Mouse (Mus musculus) embryo, embryonic 11 days (tissue): ENCODE measurements at regions not wholly inside any gene's neighbourhood (a gene's known extent, or its start where the extent isn't known, plus 50 kb on each side); places are given as distances from the start of the nearest gene placed in this dataset.
"Not testable (repeated sequence)": the region's sequence is repeated elsewhere in the genome, so short reads cannot be mapped to it uniquely, and the experiment has no call there.

ENCODE experiments used
- DNase-seq: peaks from one replicate; pipeline ENCODE4 v3.0.0-alpha.2; 2015

DNA sequence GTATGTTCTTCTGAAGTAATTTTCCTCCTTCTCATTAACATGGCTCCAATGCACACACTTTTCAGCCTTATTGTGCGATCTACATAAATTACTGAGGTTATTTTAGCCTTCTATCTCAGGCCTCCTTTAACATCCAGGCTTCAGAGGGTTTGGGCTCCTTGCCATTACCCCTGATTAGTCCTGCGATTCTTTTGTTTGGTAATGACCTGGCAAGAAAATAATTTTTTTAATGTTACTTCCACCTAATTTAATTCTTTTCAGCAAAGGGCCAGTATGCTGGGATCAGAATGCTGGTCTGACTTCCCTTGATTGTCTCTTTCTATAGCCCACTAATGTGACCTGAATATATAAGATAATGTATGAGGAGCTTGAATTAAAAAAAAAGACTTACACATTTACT is 739.4 kb downstream of the Tbl1xr1 start:
- DNase-seq: peak; percentile 1

DNA sequence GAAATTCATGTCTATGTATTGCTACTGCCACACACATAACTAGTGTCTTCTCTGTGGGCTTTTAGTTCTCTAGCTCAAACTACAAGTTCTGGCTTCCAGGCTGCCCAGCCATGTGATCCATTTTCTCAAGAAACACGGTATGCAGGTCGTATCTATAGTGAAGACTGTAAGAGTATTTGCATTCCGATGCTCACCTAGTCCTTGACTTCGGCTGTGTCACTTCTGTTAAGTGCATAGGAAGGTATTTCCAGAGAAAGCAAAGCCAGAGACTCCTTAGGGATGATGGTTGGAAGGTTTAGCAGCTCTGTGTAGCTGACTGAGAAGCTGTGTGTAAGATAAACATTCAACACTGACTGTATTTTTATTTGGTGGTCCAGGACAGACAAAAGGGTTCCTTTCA is 750.0 kb downstream of the Tbl1xr1 start:
- no peak for DNase-seq

DNA sequence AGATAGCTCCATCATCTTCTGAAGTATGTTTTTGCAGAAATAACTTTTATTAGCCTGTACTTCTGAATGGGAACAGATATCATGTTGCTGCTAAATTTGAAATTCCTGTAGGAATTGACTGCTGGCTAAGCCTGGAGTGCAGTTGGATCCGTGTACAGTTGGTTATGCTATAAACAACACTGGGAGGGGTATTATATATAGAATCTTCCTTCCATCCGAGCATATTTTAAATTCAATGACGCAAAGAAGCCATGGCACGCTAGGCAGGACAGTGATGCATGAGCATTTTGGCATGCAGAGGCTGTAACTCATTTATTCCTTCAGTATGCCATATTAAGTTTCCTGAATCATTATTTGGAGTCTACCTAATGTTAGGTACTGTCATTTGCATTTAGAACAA is 762.5 kb downstream of the Tbl1xr1 start:
- no peak for DNase-seq

DNA sequence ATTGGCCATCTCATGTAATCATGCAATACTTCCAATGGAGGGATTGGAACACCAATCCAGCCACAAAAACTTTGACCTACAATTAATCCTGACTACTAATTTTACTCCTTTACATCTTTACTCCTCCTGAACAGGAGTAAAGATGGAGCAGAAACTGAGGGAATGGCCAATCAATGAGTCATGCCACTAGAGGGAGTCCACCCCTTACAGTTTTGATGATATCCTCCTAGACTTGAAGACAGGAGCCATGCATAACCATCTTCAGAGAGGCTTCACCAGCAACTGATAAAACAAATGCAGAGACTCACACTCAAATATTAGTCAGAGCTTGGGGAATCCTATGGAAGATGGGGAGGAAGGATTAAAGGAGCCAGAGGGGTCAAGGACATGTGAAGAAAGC is 774.0 kb downstream of the Tbl1xr1 start:
- DNase-seq: no peak

DNA sequence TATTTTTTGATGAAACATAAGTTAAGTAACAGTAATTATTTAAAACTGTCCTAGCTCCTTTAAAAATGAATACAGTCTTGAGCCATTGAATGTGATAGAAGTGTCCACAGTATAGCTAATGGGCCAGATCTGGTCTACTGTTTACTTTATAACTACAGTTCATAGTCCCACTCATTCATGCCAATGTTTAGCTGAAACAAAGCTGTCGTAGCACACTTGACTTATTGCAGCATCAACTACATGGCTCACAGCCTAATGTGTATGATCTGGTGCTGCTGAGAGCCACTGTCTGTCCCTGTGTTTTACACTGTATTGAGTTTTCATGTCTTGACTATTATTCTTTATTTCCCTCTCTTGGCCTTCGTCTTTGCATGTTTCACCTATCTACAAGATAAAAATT is 787.1 kb downstream of the Tbl1xr1 start:
- DNase-seq: no peak

- no peak for DNase-seq
Measured at GRCm38 (mm10) chr3:22877883-22878282, 801.4 kb downstream of the Tbl1xr1 start.

DNA sequence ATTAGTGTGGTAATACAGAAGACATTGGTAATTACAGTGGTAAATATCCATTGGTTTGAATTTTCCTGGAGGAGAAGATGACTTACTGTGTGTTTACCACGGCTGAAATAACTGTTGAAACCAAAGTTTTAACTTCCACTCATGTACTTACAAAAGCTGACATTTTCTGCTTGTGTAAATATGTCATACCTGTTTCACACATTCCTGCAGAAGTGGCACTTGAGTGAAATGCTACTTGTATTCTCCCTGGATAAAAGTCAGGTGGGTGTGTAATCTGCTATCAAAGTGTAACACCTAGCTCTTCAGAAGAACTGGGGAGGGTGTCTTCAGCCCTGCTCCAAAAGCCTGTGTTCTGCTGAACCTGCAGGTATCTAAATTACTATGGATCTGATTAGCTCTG is 816.3 kb downstream of the Tbl1xr1 start:
- no peak for DNase-seq

- peak; percentile 11 for DNase-seq
Measured at GRCm38 (mm10) chr3:22897651-22898050, 821.2 kb downstream of the Tbl1xr1 start.

DNA sequence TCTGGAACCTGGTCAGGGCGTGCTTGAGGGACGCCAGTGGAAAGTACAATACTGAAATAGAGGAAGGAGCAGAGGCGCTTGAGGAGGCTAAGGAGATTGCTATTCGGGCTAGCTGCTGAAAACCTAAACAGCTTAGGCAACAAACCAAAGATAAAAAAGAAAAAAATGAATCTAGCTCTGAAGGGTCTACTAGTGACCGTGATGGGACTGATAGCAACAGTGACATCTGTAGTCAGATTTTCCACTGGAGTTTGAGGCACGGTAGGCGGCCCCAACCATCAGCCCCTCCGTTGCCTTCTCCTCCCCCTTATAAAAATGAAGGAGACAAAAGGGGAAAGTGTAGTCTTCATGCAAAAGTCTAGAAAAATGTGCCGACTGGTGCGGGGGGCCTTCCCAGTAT is 824.5 kb downstream of the Tbl1xr1 start:
- DNase-seq: no peak

DNA sequence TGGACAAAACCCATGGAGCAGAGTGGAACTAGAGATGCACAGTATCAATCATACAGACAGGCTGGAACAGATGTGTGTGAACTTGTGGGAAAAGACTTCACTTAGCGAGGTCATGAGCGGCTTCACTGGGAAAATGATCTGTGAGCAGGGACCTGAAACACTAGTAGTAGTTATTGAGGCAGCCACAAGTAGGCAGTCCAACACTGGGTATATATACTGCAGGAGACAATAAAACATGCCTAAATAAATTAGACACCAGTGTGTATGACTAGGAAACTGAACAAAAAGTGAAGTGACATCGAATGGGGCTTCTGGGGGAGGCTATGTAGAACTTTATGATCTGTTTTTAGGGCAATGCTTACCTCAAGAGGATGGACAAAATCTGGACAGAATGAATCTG is 852.5 kb downstream of the Tbl1xr1 start:
- no peak for DNase-seq

- no peak for DNase-seq
Measured at GRCm38 (mm10) chr3:22929762-22930519, 853.5 kb downstream of the Tbl1xr1 start.

DNA sequence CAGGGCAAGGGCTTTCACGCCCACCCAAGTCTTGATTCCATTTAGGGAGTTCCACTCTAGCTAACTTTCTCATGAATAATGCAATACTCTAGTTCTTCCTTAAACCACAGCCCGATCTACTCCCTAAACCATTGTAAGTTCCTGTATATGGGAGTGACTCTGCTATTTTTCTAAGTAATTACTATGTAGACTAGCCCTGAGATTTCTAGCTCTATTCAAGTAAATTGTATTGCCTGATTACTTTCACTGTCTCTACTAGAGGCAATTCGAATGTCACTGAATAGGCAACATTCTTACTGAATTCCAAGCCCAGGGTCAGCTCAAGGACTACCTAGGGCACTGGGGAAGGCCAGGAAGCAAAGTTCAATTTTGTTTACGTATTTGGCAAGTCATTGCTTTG is 869.2 kb downstream of the Tbl1xr1 start:
- DNase-seq: not testable (repeated sequence)

DNA sequence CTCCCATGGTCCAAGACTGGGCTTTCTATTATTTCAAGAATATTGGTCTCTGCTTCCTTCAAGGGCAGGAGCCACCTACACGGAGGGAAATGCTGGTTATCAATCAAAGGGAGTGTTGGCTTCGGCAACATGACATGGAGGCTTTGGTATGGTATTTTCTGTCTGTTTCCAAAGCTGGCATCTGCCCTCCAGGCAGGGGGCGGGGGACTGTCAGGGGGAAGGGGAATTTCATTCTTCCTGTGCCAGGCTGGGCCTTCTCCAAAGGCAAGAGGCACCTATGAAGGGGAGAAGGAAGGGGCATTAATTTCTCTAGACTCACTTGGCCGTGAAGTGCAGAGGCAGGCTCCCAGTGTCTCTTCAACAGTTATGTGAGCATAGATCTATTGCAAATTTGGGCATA is 870.7 kb downstream of the Tbl1xr1 start:
- DNase-seq: no peak

DNA sequence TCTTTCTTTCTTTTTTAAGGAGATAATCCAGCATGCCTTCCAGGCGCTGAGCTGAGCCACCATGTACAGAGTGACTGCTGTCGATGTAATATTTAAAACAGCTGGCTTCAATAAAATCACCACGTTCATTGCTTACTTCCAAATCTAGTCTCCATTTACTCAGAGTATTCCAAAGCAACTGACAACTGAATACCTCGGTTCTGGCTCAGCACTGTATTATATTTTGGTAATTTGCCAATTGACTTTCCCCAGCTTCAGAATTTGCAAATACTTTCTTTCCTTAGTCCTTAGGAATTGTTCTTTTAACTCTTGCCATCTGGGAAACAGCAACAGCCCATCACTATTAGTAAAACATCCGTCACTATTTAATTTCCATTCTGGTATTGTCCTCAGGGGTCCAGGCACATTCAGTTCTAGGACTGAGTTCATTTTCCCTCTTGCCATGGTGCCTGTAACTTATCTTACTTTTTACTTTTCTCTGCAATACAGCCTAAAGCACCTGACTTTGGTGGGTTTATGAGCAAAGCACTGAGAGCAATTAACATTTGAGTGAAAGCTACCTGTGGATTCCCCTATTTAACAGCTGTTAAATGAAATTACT is 871.8 kb downstream of the Tbl1xr1 start:
- no peak for DNase-seq

DNA sequence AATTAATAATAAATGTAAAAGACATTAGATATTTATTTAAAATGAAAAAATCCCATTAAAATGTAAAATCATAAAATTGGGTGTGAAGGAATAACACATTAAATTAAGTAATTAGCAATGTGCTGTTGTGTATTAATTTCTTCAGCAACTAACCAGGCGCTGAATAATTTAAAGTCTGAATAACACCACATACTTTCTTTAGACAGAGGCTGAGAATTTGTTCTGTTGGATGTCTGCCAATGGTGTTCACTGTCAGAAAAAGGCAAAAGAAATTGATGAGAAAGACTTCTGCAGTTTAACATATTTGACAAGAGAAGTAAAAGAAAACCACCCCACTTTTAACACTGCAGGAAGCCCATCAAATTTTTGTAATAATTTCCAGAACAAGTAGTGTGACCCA is 881.0 kb downstream of the Tbl1xr1 start:
- no peak for DNase-seq

GRCm38 (mm10) chr3:22972681-22973080 is 896.2 kb downstream of the Tbl1xr1 start:
- DNase-seq: no peak

DNA sequence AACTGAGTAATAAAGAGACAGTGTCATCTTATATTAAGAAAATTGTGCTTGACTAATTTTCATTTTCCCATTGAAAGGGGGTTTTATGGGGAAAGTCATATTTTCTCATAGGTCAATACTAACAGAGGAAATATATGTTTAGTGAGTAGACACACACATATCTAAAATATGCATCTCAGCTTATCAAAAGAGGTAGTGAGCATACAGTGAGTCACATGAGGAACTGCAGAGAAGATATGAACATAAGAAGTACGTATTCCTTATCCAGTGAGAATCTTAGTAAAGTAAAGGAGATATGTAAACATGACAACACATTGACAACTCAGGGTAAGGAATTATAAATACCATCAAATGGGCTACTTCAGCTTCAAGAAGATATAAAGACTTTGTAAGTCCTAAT is 900.3 kb downstream of the Tbl1xr1 start:
- no peak for DNase-seq

GRCm38 (mm10) chr3:22979896-22980890 is 903.7 kb downstream of the Tbl1xr1 start:
- DNase-seq: no peak

DNA sequence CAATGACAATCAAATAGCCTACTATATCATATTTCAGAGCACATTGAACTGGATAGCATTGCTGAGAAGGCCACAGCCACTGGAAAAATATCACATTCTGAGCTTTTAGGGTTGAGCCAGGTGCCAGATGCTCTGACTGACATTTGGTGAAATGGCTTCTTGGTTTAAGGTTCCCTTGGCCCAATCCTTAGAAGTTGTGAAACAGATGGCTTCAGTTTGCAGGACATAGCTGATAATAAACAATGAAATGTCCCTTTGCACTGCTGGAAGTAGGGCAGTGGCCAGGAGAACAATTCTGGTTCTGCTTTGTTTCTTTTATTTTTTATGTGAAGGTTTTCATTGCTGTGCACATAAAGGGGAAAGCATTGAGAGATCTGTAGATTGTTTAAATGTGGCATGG is 906.0 kb downstream of the Tbl1xr1 start:
- DNase-seq: no peak

DNA sequence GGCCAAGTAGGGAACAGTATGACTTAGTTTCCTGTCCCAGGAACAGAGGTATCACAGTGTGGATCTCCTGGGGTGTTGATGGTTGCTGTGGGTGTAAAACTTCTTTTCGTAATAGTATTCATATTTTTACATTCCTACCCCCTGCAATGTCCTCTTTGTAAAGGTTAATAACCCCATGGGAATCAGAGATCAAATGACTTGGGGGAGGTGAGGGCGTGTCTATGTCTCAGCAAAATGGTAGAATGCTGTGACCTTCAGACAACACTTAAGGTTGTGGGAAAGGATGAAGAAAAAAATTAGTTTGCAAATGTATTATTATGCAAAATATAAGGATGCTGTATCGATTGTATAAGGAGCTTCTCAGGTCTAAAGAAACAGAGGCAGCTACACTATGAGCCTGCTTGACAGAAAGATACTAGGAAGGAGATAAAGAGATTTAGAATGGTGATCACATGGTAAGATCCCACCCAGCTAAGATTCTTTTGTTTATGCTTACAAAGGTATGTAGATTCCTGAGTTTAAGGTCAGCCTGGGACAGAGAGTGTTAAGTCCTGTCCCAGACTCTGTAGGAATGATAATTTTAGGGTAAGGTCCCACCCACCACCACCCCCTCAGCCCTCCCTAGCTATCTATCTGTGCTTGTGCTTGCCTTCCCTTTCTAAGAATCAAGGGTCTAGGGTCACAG is 913.8 kb downstream of the Tbl1xr1 start:
- DNase-seq: no peak

DNA sequence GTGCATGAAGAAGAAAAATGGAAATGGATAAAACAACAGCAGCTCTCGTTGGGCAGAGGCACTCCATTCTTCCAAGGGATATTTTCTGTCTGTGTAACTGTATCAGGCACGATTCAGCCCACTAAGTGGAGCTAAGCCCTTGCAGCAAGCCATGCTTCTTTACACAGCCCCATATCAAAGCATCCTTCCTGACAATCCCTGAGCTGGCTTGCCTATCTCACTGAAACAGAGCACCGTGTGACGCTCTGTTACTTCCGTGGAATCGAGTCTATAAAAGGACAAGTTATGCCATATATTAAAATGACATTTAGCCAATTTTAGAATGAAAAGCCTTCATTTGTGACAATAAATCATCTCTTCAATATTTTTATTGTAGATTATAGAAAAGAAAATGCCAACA is 918.8 kb downstream of the Tbl1xr1 start:
- no peak for DNase-seq

DNA sequence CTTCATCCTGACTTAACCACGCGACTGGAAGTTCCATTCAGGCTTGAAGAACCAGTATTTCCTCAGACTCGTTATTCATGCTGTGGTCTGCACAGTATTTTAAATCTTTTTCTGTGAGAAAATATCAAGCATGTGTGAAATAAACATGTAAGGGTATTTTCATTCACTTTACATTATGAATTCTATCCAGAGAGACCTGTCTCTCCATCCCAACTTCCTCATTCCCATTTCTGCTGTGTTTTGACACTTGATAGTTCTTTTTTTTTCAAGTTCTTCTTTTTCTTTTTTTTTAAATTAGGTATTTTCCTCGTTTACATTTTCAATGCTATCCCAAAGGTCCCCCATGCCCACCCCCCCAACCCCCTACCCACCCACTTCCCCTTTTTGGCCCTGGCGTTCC is 919.4 kb downstream of the Tbl1xr1 start:
- DNase-seq: no peak

- no peak for DNase-seq
Measured at GRCm38 (mm10) chr3:23001071-23001470, 924.6 kb downstream of the Tbl1xr1 start.
